50 mouse cellular contexts compared by ENCODE assay signal in the genomic region with DNA sequence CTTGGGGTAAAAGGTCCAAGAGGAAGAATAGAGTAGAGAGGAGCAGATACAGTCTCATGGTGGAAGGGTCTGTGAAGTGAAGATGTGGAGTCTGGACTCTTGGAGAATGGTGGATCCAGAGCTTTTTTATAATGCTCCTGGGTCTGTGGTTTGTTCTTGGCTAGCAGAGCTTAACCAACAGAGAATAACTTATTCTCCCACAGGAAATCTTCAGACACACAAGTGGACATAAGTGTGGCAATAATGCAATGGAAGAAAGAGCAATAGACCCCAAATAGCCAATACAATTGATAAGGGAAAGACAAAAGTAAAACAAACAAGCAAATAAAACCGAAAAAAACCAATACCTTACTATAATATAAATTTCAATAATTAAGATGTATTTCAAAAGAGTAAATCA. TPM values are rescaled to one million over a fixed set of nuclear protein-coding genes. Genes with fewer than 3 reads are reported as not detected.
"Had no signal": no experiment of that assay in that cellular context is flagged by ENCODE, and none has a peak within 500 bp of the region (broad histone marks: within the 10 kb centered on the region; RNA-seq: fewer than 3 reads in every experiment).

A gene (minus strand): TSS at position 101 of the 400 bp plus-strand sequence.

- H3K27me3 ChIP-seq: heart, embryonic 12.5 days; heart, embryonic 13.5 days; heart, embryonic 15.5 days; hindbrain, embryonic 12.5 days; hindbrain, embryonic 13.5 days; hindbrain, embryonic 15.5 days; intestine, embryonic 15.5 days; kidney, embryonic 15.5 days had no signal

- H3K27ac ChIP-seq: heart, embryonic 10.5 days; heart, embryonic 13.5 days; heart, embryonic 15.5 days; hindbrain, embryonic 10.5 days; hindbrain, embryonic 12.5 days; hindbrain, embryonic 13.5 days; hindbrain, embryonic 14.5 days; hindbrain, embryonic 15.5 days; hindbrain, postnatal 0 days; intestine, embryonic 15.5 days; kidney, embryonic 15.5 days; kidney, postnatal 0 days; layer of hippocampus, adult 2 months had no signal

- DNase-seq: heart, postnatal 10 days; heart, postnatal 14 days; heart, postnatal 36 days; heart, postnatal 4 days; kidney, adult 11 months; kidney, adult 18-20 months; kidney, adult 2 months; kidney, adult 8-10 months; kidney, adult 9 months; kidney, postnatal 10 days; kidney, postnatal 14 days; kidney, postnatal 25 days; kidney, postnatal 36 days; kidney, postnatal 4 days; layer of hippocampus, adult 9-11 months; layer of hippocampus, postnatal 36 days had no signal

- H3K9me3 ChIP-seq: heart, embryonic 10.5 days; heart, embryonic 12.5 days; heart, embryonic 13.5 days; heart, embryonic 15.5 days; hindbrain, embryonic 10.5 days; hindbrain, embryonic 12.5 days; hindbrain, embryonic 13.5 days; hindbrain, embryonic 15.5 days; intestine, embryonic 15.5 days; kidney, embryonic 15.5 days had no signal

- H3K4me1 ChIP-seq: heart, embryonic 10.5 days; heart, embryonic 12.5 days; heart, embryonic 13.5 days; heart, embryonic 15.5 days; hindbrain, embryonic 10.5 days; hindbrain, embryonic 12.5 days; hindbrain, embryonic 13.5 days; hindbrain, embryonic 15.5 days; intestine, embryonic 15.5 days; kidney, embryonic 15.5 days had no signal

- H3K4me3 ChIP-seq: heart, embryonic 10.5 days; heart, embryonic 12.5 days; heart, embryonic 13.5 days; heart, embryonic 15.5 days; hindbrain, embryonic 10.5 days; hindbrain, embryonic 12.5 days; hindbrain, embryonic 13.5 days; hindbrain, embryonic 15.5 days; intestine, embryonic 15.5 days; kidney, embryonic 15.5 days; layer of hippocampus, adult 2 months had no signal

- ATAC-seq: hindbrain, embryonic 16.5 days; hindbrain, postnatal 0 days; inflammation-experienced regulatory T-cells, adult 6 months; intestine, embryonic 15.5 days; intestine, embryonic 16.5 days; intestine, postnatal 0 days had no signal

- H3K36me3 ChIP-seq: heart, embryonic 10.5 days; heart, embryonic 12.5 days; heart, embryonic 13.5 days; heart, embryonic 15.5 days; hindbrain, embryonic 10.5 days; hindbrain, embryonic 12.5 days; hindbrain, embryonic 13.5 days; hindbrain, embryonic 15.5 days; intestine, embryonic 15.5 days; kidney, embryonic 15.5 days had no signal

- H3K4me2 ChIP-seq: heart, embryonic 11.5 days; heart, embryonic 12.5 days; heart, embryonic 13.5 days; heart, embryonic 15.5 days; hindbrain, embryonic 12.5 days; hindbrain, embryonic 13.5 days; hindbrain, embryonic 14.5 days; hindbrain, embryonic 15.5 days; intestine, embryonic 15.5 days; kidney, embryonic 15.5 days had no signal

- H3K9ac ChIP-seq: heart, embryonic 12.5 days; heart, embryonic 13.5 days; heart, embryonic 15.5 days; hindbrain, embryonic 12.5 days; hindbrain, embryonic 13.5 days; hindbrain, embryonic 14.5 days; hindbrain, embryonic 15.5 days; intestine, embryonic 15.5 days; kidney, embryonic 15.5 days had no signal

RNA-seq across cellular contexts. Expression of the gene that starts here (rescaled TPM):
- total RNA-seq: heart, postnatal 10 days; heart, postnatal 14 days; heart, postnatal 25 days; heart, postnatal 36 days; heart, postnatal 4 days; hematopoietic stem cell, adult 5-6 weeks; hindbrain, postnatal 0 days; layer of hippocampus, adult 18-20 months; layer of hippocampus, adult 2 months; layer of hippocampus, adult 8-10 months; layer of hippocampus, postnatal 10 days; layer of hippocampus, postnatal 14 days; layer of hippocampus, postnatal 25 days; layer of hippocampus, postnatal 36 days had no signal
- polyA plus RNA-seq: heart, embryonic 10.5 days; heart, embryonic 11.5 days; heart, embryonic 12.5 days; heart, embryonic 13.5 days; heart, embryonic 14.5 days; heart, embryonic 15.5 days; heart, embryonic 16.5 days; heart, postnatal 0 days; hindbrain, embryonic 10.5 days; hindbrain, embryonic 11.5 days; hindbrain, embryonic 12.5 days; hindbrain, embryonic 13.5 days; hindbrain, embryonic 14.5 days; hindbrain, embryonic 15.5 days; hindbrain, embryonic 16.5 days; hindbrain, postnatal 0 days; inflammation-experienced regulatory T-cells, adult 6 months; intestine, embryonic 14.5 days; intestine, embryonic 15.5 days; intestine, embryonic 16.5 days; intestine, postnatal 0 days; kidney, adult 2 months; kidney, embryonic 14.5 days; kidney, embryonic 15.5 days; kidney, embryonic 16.5 days; kidney, postnatal 0 days; large intestine, adult 2 months had no signal
